Mouse (Mus musculus) lung, postnatal 0 days (tissue): ENCODE results near the gene Abhd16b.

Source experiments
- CTCF ChIP-seq: IDR thresholded peaks from 2 replicates; pipeline ENCODE4 v1.5.1; 2016; ENCODE audit warnings: antibody characterized with exemption, mild to moderate bottlenecking
- EP300 ChIP-seq: IDR thresholded peaks from 2 replicates; pipeline ENCODE4 v1.6.1; 2016; ENCODE audit warnings: antibody characterized with exemption, mild to moderate bottlenecking, control low read depth

DNA sequence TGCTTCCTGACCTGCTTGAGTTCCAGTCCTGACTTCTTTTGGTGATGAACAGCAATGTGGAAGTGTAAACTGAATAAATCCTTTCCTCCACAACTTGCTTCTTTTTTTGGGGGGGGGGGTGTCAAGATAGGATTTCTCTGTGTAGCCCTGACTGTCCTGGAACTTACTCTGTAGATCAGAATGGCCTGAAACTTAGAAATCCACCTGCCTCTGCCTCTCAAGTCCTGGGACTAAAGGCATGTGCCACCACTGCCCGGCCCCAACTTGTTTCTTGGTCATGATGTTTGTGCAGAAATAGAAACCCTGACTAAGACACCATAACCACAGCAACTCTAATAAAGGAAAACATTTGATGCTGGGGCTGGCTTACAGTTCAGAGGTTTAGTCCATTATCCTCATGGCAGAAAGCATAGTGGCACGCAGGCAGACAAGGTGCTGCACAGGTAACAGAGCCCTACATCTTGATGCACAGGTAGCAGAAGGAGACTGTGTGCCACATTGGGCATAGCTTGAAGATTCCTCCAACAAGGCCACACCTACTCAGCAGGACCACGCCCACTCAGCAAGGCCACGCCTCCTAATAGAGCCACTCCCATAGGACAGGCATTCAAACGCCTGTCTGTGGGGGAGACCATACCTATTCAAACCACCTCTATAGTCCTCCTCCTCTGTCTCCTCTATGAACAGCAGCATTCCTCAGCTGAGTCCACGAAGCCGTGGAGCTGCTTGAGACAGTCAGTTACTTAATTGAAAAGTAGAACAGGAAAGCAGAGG is 1.4 kb upstream of the Abhd16b start:
- TF ChIP-seq CTCF, result no peak
- no peak for TF ChIP-seq EP300
